Mouse (Mus musculus) kidney, embryonic 14.5 days (tissue): Measurements from ENCODE around the gene Ankrd22. TPM values are rescaled to one million over a fixed set of nuclear protein-coding genes. Genes with fewer than 3 reads are reported as not detected.

ENCODE experiments used
- ATAC-seq: fragments of 200-750 bp; cut with Nextera tagmentation; 2 replicates; pipeline ENCODE4 v1.8.0; 2017; ENCODE audit warnings: moderate number of reproducible peaks, mild to moderate bottlenecking, moderate TSS enrichment, moderate library complexity; ENCODE audit not compliant: low FRiP score, low TSS enrichment
- H3K27ac ChIP-seq: fragments of 300-500 bp; sonication (generic); 2 replicates; pipeline ENCODE4 v1.5.1; 2014; ENCODE audit warnings: low read depth, mild to moderate bottlenecking, low read length, moderate library complexity, mixed read lengths
- H3K27me3 ChIP-seq: fragments of 300-500 bp; sonication (generic); 2 replicates; pipeline ENCODE4 v1.6.1; 2014; ENCODE audit warnings: mild to moderate bottlenecking, low read length; ENCODE audit not compliant: control insufficient read depth, insufficient read depth
- H3K36me3 ChIP-seq: fragments of 300-500 bp; sonication (generic); 2 replicates; pipeline ENCODE4 v1.6.1; 2014; ENCODE audit warnings: low read length, mixed read lengths; ENCODE audit not compliant: control insufficient read depth, insufficient read depth
- H3K4me1 ChIP-seq: fragments of 300-500 bp; sonication (generic); 2 replicates; pipeline ENCODE4 v1.6.1; 2014; ENCODE audit warnings: low read length, mixed read lengths; ENCODE audit not compliant: control insufficient read depth, insufficient read depth
- H3K4me2 ChIP-seq: fragments of 300-500 bp; sonication (generic); replicated peaks from 2 replicates; pipeline ENCODE4 v1.6.1; 2014; ENCODE audit warnings: low read depth, mild to moderate bottlenecking, low read length
- H3K4me3 ChIP-seq: fragments of 300-500 bp; sonication (generic); 2 replicates; pipeline ENCODE4 v1.5.1; 2014; ENCODE audit warnings: mild to moderate bottlenecking, low read length
- H3K9ac ChIP-seq: fragments of 300-500 bp; sonication (generic); 2 replicates; pipeline ENCODE4 v1.6.1; 2014; ENCODE audit warnings: low read depth, mild to moderate bottlenecking, low read length, moderate library complexity
- H3K9me3 ChIP-seq: fragments of 300-500 bp; sonication (generic); 2 replicates; pipeline ENCODE4 v1.6.1; 2016; ENCODE audit warnings: low read length; ENCODE audit not compliant: control insufficient read depth
- WGBS: fragments of 180-500 bp; shearing (Covaris S2); extraction: QIAGEN DNeasy Blood & Tissue Kit; methylation state at CpG from one replicate; pipeline ENCODE4 v1.1.7; 2014; 5-methylcytosine and 5-hydroxymethylcytosine counted together
- polyA plus RNA-seq: library from polyadenylated mRNA; unstranded; fragments of >200 nt; fragmentation: Nextera tagmentation; extraction: Ambion mirVana; gene quantifications from 2 replicates; pipeline ENCODE4 v1.2.1, GENCODE M21; 2014

The Ankrd22 gene
- polyA plus RNA-seq, 1 experiment from 2014 or later, result not detected

GRCm38 (mm10) chr19:34089011-34089680 lies 76.7 kb downstream of the Ankrd22 start:
- H3K4me1 ChIP-seq, result no peaks in the 10 kb centered on the region
- 80% methylated on average over 3 of the region's 3 CpGs for WGBS
- H3K27me3 ChIP-seq, result no peaks in the 10 kb centered on the region
- no peak for ATAC-seq
- no peaks in the 10 kb centered on the region for H3K9me3 ChIP-seq
- no peaks in the 10 kb centered on the region for H3K36me3 ChIP-seq
- H3K9ac ChIP-seq, result no peak overlapping the region
- H3K4me2 ChIP-seq, result no peak overlapping the region
- no peak overlapping the region for H3K4me3 ChIP-seq
- H3K27ac ChIP-seq, result no peak overlapping the region

GRCm38 (mm10) chr19:34078130-34078529 lies 87.7 kb downstream of the Ankrd22 start:
- Histone ChIP-seq H3K9me3 (no peaks in the 10 kb centered on the region), H3K36me3 (no peaks in the 10 kb centered on the region), H3K27me3 (no peaks in the 10 kb centered on the region), H3K27ac (no peak overlapping the region), H3K4me1 (no peaks in the 10 kb centered on the region), H3K4me3 (no peak overlapping the region), H3K9ac (no peak overlapping the region), H3K4me2 (no peak overlapping the region)
- no peak for ATAC-seq
- WGBS, result 67% methylated on average over 2 of the region's 2 CpGs

GRCm38 (mm10) chr19:34074239-34074638 lies 91.6 kb downstream of the Ankrd22 start:
- ATAC-seq, result no peak
- Histone ChIP-seq H3K27me3 (no peaks in the 10 kb centered on the region), H3K36me3 (no peaks in the 10 kb centered on the region), H3K27ac (no peak overlapping the region), H3K4me2 (no peak overlapping the region), H3K9me3 (no peaks in the 10 kb centered on the region), H3K4me1 (no peaks in the 10 kb centered on the region), H3K9ac (no peak overlapping the region), H3K4me3 (no peak overlapping the region)

Other genes starting within 250 kb of the Ankrd22 start
- gene Lipf, start 204.9 kb downstream of the Ankrd22 start, polyA plus RNA-seq, result not detected in 2 replicates
- gene Lipk, start 157.8 kb downstream of the Ankrd22 start, polyA plus RNA-seq, result not detected in 2 replicates
- not detected in 2 replicates for gene Lipn, start 98.7 kb downstream of the Ankrd22 start, polyA plus RNA-seq
- gene Lipm, start 65.1 kb downstream of the Ankrd22 start, polyA plus RNA-seq, result not detected in 2 replicates
- gene Stambpl1, start 26.2 kb upstream of the Ankrd22 start, polyA plus RNA-seq, result 4.6 and 5.5 TPM in 2 replicates
- 64.4 and 115 TPM in 2 replicates for gene Acta2, start 89.5 kb upstream of the Ankrd22 start, polyA plus RNA-seq
- 1.8 and 3.1 TPM in 2 replicates for gene Fas, start 124.6 kb upstream of the Ankrd22 start, polyA plus RNA-seq